Mouse (Mus musculus): ENCODE measurements at regions not wholly inside any gene's neighbourhood (a gene's known extent, or its start where the extent isn't known, plus 50 kb on each side); places are given as distances from the start of the nearest gene placed in this dataset.

DNA sequence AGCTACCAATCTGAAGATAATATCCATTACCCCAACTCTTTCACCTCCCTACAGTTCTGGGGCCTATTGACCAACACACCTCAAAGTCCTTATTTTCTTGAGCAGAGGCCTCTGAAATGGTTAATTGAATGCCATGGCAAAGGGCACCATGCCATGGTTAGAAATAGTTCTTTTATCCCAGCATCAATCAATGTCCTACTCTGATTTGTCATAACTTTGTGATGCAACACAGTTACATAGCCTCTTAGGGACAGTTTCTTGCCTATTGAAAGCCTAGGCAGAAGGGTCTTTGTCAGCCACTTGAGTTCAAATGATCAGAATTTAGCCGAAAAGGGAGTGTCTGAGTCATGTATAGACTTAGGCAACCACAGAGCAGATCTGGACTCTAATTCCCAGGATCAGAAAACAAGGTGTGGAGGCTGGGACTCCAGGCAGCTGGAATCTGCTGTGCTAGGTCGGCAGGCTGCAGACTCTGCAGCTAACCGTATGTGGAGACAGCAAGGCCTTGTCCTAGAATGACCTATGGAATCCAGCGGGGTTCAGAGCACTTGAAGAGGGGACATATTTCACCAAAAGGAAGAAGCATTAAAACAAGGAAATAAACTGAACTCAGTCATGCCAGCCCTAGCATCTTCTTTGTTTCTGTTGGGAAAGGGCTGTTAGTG lies 368.1 kb downstream of the Cog6 start:
- TF ChIP-seq POLR2A (IDR thresholded peaks at IDR 0.05; ENCODE audit: borderline replicate concordance, extremely low read depth, low read depth, low read length), result no peak
- TF ChIP-seq CTCF (IDR thresholded peaks at IDR 0.05; ENCODE audit: insufficient read depth, low read length), result no peak
